ENCODE assay signal across 13 mouse cellular contexts in the genomic region with DNA sequence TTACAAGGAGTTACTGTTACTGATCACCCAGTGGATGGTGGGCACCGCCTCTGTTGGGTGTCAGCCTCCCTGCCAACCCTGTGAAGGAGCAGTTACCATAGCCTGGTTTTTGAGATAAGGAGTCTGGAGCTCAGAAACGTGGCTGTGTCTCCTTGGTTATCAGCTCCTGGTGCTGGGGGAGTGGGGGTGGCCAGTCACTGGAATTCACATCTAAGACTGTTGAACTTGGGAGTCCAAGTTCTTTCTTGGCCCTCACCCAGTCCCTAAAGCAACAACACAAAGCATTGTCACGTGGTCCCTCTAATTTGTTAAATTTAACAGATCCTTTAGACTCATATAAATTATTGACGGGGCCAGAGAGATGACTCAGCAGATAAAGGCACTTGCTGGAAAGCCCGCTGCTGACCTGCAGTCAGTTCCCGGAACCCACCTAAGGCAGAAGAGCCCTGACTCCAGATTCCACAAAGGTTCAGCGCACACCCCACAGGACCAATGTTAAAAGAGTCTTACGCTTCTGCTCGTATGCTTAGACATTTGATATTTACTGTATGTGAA.
A peak's percentile ranks its signal among the peaks of the same experiment; 100 is the strongest.
DNase-seq lines count a peak whose midpoint lies in the region; ATAC-seq and TF ChIP-seq lines count a peak whose summit lies in the region.
"Had no signal": no experiment of that assay in that cellular context is flagged by ENCODE, and none has a peak within 500 bp of the region (broad histone marks: within the 10 kb centered on the region; RNA-seq: fewer than 3 reads in every experiment).

No protein-coding gene starts in this region.

- no peaks in the 10 kb centered on the region for H3K4me1 ChIP-seq in heart, adult 2 months (ENCODE audit: control insufficient read depth, insufficient read depth, low read length)
- peaks cover 88% of the 10 kb centered on the region for H3K4me1 ChIP-seq in G1E (ENCODE audit: insufficient read depth, low read depth, low read length)
- peaks cover 33% of the 10 kb centered on the region for H3K4me1 ChIP-seq in liver, postnatal 0 days (ENCODE audit: insufficient read depth)
- H3K4me1 ChIP-seq: neural tube, embryonic 15.5 days had no signal

- H3K36me3 ChIP-seq in heart, adult 2 months (ENCODE audit: control insufficient read depth, insufficient read depth, low read length): no peaks in the 10 kb centered on the region
- H3K36me3 ChIP-seq in G1E (replicated peaks): peaks cover 58% of the 10 kb centered on the region
- no peaks in the 10 kb centered on the region for H3K36me3 ChIP-seq in liver, postnatal 0 days (replicated peaks; ENCODE audit: insufficient read depth, low read length)
- H3K36me3 ChIP-seq: limb, embryonic 10.5 days; neural tube, embryonic 15.5 days had no signal

- TF ChIP-seq POLR2A in heart, adult 2 months (IDR thresholded peaks at IDR 0.05; ENCODE audit: insufficient read depth, low read depth, low read length): no peak

- H3K27ac ChIP-seq in heart, adult 2 months: no peak overlapping the region
- peak overlapping the region; percentile 86 for H3K27ac ChIP-seq in liver, postnatal 0 days (ENCODE audit: low read depth)
- H3K27ac ChIP-seq: limb, embryonic 10.5 days; neural tube, embryonic 15.5 days had no signal

- peak overlapping the region; percentile 50 for H3K4me2 ChIP-seq in liver, postnatal 0 days (ENCODE audit: low read depth, low read length)
- H3K4me2 ChIP-seq: midbrain, embryonic 11.5 days; neural tube, embryonic 15.5 days had no signal

- ATAC-seq in G1E (ENCODE audit: extremely low read depth, insufficient number of reproducible peaks, low FRiP score, poor library complexity, severe bottlenecking): peak; percentile 79
- peak; percentile 98 for ATAC-seq in liver, postnatal 0 days
- ATAC-seq: activated CD4-positive, CD25-positive, alpha-beta regulatory T cell, adult 4 months; hindbrain, embryonic 16.5 days had no signal

- TF ChIP-seq EP300 in heart, adult 2 months (IDR thresholded peaks at IDR 0.05; ENCODE audit: insufficient read depth, low read depth, low read length): no peak
- peak; percentile 96 for TF ChIP-seq EP300 in liver, postnatal 0 days (IDR thresholded peaks at IDR 0.05; ENCODE audit: low read depth)

- no peaks in the 10 kb centered on the region for H3K79me2 ChIP-seq in heart, adult 2 months (replicated peaks; ENCODE audit: control insufficient read depth, insufficient read depth, low read length)

- intact Hi-C loops in heart, adult 2 months (cut with DNase I): no loop called here

- no peak for TF ChIP-seq CTCF in heart, adult 2 months (IDR thresholded peaks at IDR 0.05)
- TF ChIP-seq CTCF in G1E (IDR thresholded peaks at IDR 0.05; ENCODE audit: low read depth, low read length): no peak
- peak; percentile 9; the same call in 1 of the 2 replicates for TF ChIP-seq CTCF in liver, postnatal 0 days (IDR thresholded peaks at IDR 0.05; ENCODE audit: low read depth)

- no peaks in the 10 kb centered on the region for H3K9me3 ChIP-seq in G1E (replicated peaks)
- H3K9me3 ChIP-seq in liver, postnatal 0 days (ENCODE audit: low read length): no peaks in the 10 kb centered on the region
- H3K9me3 ChIP-seq: limb, embryonic 10.5 days; neural tube, embryonic 15.5 days had no signal

- H3K4me3 ChIP-seq in heart, adult 2 months: no peak overlapping the region
- H3K4me3 ChIP-seq in G1E (ENCODE audit: low read depth, low read length): peak overlapping the region; percentile 44; the same call in 1 of the 2 replicates
- H3K4me3 ChIP-seq in liver, postnatal 0 days (ENCODE audit: low read depth, low read length): no peak overlapping the region
- H3K4me3 ChIP-seq: limb, embryonic 10.5 days; neural tube, embryonic 15.5 days had no signal

- DNase-seq in heart, adult 11 months: peak; percentile 81
- no peak for DNase-seq in heart, adult 2 months
- DNase-seq in G1E (ENCODE audit: low spot score): peak; percentile 62
- peak; percentile 85 for DNase-seq in kidney, adult 9 months
- peak; percentile 72 for DNase-seq in liver, postnatal 0 days
- DNase-seq in adrenal gland, postnatal 4 days (ENCODE audit: low spot score in 2 of 2): no peak
- DNase-seq in adrenal gland, adult 18-20 months (ENCODE audit: low spot score in 2 of 2): no peak
- DNase-seq in lung, adult 18-20 months: no peak

- 69% methylated on average over 9 of the region's 9 CpGs for WGBS in heart, adult 2 months
- WGBS in liver, postnatal 0 days (ENCODE audit: insufficient replicate concordance): 52% methylated on average over 9 of the region's 9 CpGs

- H3K9ac ChIP-seq in heart, adult 2 months (ENCODE audit: low read depth, low read length): no peak overlapping the region
- peak overlapping the region; percentile 40; the same call in 1 of the 2 replicates for H3K9ac ChIP-seq in liver, postnatal 0 days (replicated peaks)
- H3K9ac ChIP-seq: neural tube, embryonic 15.5 days had no signal

- no peaks in the 10 kb centered on the region for H3K27me3 ChIP-seq in heart, adult 2 months (ENCODE audit: control insufficient read depth, insufficient read depth, low read length)
- H3K27me3 ChIP-seq in G1E (ENCODE audit: insufficient read depth, low read length): no peaks in the 10 kb centered on the region
- H3K27me3 ChIP-seq in liver, postnatal 0 days (ENCODE audit: insufficient read depth, low read length): no peaks in the 10 kb centered on the region
- H3K27me3 ChIP-seq: neural tube, embryonic 15.5 days had no signal

Comparison
In these comparisons a context has a peak if more than half of its experiments do, and no peak if none do; other contexts are left out.
1. DNase-seq: peak in heart, adult 11 months (single experiment), G1E (single experiment), kidney, adult 9 months (single experiment) and liver, postnatal 0 days (single experiment); none in heart, adult 2 months (0 of 2), adrenal gland, postnatal 4 days (0 of 2), adrenal gland, adult 18-20 months (0 of 2) and lung, adult 18-20 months (0 of 2).